Mouse (Mus musculus) stomach, postnatal 0 days (tissue): ENCODE measurements around the gene Slc17a8. TPM values are rescaled to one million over a fixed set of nuclear protein-coding genes. Genes with fewer than 3 reads are reported as not detected.

Experiments used
- ATAC-seq: fragments of 200-750 bp; cut with Nextera tagmentation; 2 replicates; pipeline ENCODE4 v1.8.0; 2017; ENCODE audit not compliant: low FRiP score, low TSS enrichment
- DNase-seq: peaks from one replicate; pipeline ENCODE4 v3.0.0-alpha.2; 2016; ENCODE audit warnings: low spot score
- H3K27ac ChIP-seq: fragments of 300-500 bp; sonication (generic); replicated peaks from 2 replicates; pipeline ENCODE4 v1.5.1; 2014; ENCODE audit warnings: mild to moderate bottlenecking, control low read depth
- H3K27me3 ChIP-seq: fragments of 300-500 bp; sonication (generic); 2 replicates; pipeline ENCODE4 v1.6.1; 2014; ENCODE audit warnings: low read length; ENCODE audit not compliant: control insufficient read depth, insufficient read depth
- H3K36me3 ChIP-seq: fragments of 300-500 bp; sonication (generic); 2 replicates; pipeline ENCODE4 v1.6.1; 2014; ENCODE audit warnings: low read length, mixed read lengths; ENCODE audit not compliant: control insufficient read depth, insufficient read depth
- H3K4me1 ChIP-seq: fragments of 300-500 bp; sonication (generic); replicated peaks from 2 replicates; pipeline ENCODE4 v1.6.1; 2014; ENCODE audit warnings: antibody characterized with exemption; ENCODE audit not compliant: control insufficient read depth, insufficient read depth
- H3K4me2 ChIP-seq: fragments of 300-500 bp; sonication (generic); replicated peaks from 2 replicates; pipeline ENCODE4 v1.6.1; 2014; ENCODE audit warnings: low read depth, mild to moderate bottlenecking, control low read depth, moderate library complexity
- H3K4me3 ChIP-seq: fragments of 300-500 bp; sonication (generic); 2 replicates; pipeline ENCODE4 v1.5.1; 2014; ENCODE audit warnings: low read depth, low read length, control low read depth
- H3K9ac ChIP-seq: fragments of 300-500 bp; sonication (generic); 2 replicates; pipeline ENCODE4 v1.6.1; 2014; ENCODE audit warnings: mild to moderate bottlenecking, low read length, control low read depth, mixed read lengths
- H3K9me3 ChIP-seq: fragments of 300-500 bp; sonication (generic); 2 replicates; pipeline ENCODE4 v1.6.1; 2016; ENCODE audit warnings: low read length; ENCODE audit not compliant: control insufficient read depth
- CTCF ChIP-seq: IDR thresholded peaks from 2 replicates; pipeline ENCODE4 v1.5.1; 2016; ENCODE audit warnings: antibody characterized with exemption, low read depth, mild to moderate bottlenecking, moderate library complexity
- EP300 ChIP-seq: optimal IDR thresholded peaks from 2 replicates; pipeline ENCODE3; 2016; ENCODE audit warnings: antibody characterized with exemption
- WGBS: fragments of 180-500 bp; shearing (Covaris S2); extraction: QIAGEN DNeasy Blood & Tissue Kit; methylation state at CpG from one replicate; pipeline ENCODE4 v1.1.7; 2014; 5-methylcytosine and 5-hydroxymethylcytosine counted together
- polyA plus RNA-seq: library from polyadenylated mRNA; unstranded; fragments of >200 nt; fragmentation: Nextera tagmentation; extraction: Ambion mirVana; gene quantifications from 2 replicates; pipeline ENCODE4 v1.2.1, GENCODE M21; 2015

Slc17a8 gene
- polyA plus RNA-seq, 1 experiment from 2014 or later: not detected

- DNase-seq (no peak), ATAC-seq (no peak)
- Histone ChIP-seq H3K9me3 (no peaks in the 10 kb centered on the region), H3K4me1 (no peaks in the 10 kb centered on the region), H3K27ac (no peak overlapping the region), H3K36me3 (no peaks in the 10 kb centered on the region), H3K4me2 (no peak overlapping the region), H3K27me3 (no peaks in the 10 kb centered on the region), H3K9ac (no peak overlapping the region), H3K4me3 (no peak overlapping the region)
- TF ChIP-seq CTCF (no peak), EP300 (no peak)
- 86% methylated on average over 4 of the region's 4 CpGs for WGBS
Measured at GRCm38 (mm10) chr10:89633121-89633520, 12.1 kb upstream of the Slc17a8 start.

GRCm38 (mm10) chr10:89631831-89632230 is 10.8 kb upstream of the Slc17a8 start:
- ATAC-seq (no peak), DNase-seq (no peak)
- H3K27ac ChIP-seq: no peak overlapping the region
- H3K9me3 ChIP-seq: no peaks in the 10 kb centered on the region
- no peak overlapping the region for H3K9ac ChIP-seq
- no peak overlapping the region for H3K4me2 ChIP-seq
- 36% methylated on average over 5 of the region's 5 CpGs for WGBS
- H3K27me3 ChIP-seq: no peaks in the 10 kb centered on the region
- H3K4me3 ChIP-seq: no peak overlapping the region
- TF ChIP-seq CTCF (no peak), EP300 (no peak)
- H3K36me3 ChIP-seq: no peaks in the 10 kb centered on the region
- H3K4me1 ChIP-seq: no peaks in the 10 kb centered on the region

- H3K27ac ChIP-seq: no peak overlapping the region
- no peak overlapping the region for H3K4me3 ChIP-seq
- WGBS: 96% methylated on average over 1 of the region's 1 CpGs
- DNase-seq: no peak
- H3K36me3 ChIP-seq: no peaks in the 10 kb centered on the region
- H3K9ac ChIP-seq: no peak overlapping the region
- no peaks in the 10 kb centered on the region for H3K9me3 ChIP-seq
- TF ChIP-seq CTCF (no peak), EP300 (no peak)
- no peak for ATAC-seq
- H3K27me3 ChIP-seq: no peaks in the 10 kb centered on the region
- H3K4me1 ChIP-seq: no peaks in the 10 kb centered on the region
- no peak overlapping the region for H3K4me2 ChIP-seq
Measured at GRCm38 (mm10) chr10:89630564-89630963, 9.5 kb upstream of the Slc17a8 start.

DNA sequence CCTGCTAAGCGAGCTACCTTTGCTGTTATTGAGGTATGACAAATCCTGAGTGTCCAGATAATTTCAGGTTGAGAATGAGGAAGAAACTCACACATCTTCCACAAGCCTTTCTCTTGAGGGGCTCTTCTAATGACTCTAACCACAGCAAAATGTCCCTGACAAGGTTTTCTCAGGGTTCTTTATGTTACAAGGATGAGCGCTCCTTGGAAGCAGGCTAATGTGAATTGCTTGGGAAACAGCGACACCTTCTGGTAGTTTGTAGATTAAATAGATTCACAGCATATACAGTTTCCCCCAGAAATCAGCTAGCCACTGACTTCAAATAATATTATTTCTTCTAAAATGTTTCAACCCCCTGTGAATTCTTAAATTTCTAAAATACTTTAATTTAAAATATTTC is 9.0 kb upstream of the Slc17a8 start:
- H3K27me3 ChIP-seq: no peaks in the 10 kb centered on the region
- no peak overlapping the region for H3K4me2 ChIP-seq
- no peak overlapping the region for H3K4me3 ChIP-seq
- ATAC-seq: peak; percentile 71
- DNase-seq: peak; percentile 38
- no peaks in the 10 kb centered on the region for H3K9me3 ChIP-seq
- no peak overlapping the region for H3K27ac ChIP-seq
- TF ChIP-seq CTCF (peak; percentile 85), EP300 (no peak)
- H3K4me1 ChIP-seq: no peaks in the 10 kb centered on the region
- H3K9ac ChIP-seq: no peak overlapping the region
- no peaks in the 10 kb centered on the region for H3K36me3 ChIP-seq
- 32% methylated on average over 3 of the region's 3 CpGs for WGBS

DNA sequence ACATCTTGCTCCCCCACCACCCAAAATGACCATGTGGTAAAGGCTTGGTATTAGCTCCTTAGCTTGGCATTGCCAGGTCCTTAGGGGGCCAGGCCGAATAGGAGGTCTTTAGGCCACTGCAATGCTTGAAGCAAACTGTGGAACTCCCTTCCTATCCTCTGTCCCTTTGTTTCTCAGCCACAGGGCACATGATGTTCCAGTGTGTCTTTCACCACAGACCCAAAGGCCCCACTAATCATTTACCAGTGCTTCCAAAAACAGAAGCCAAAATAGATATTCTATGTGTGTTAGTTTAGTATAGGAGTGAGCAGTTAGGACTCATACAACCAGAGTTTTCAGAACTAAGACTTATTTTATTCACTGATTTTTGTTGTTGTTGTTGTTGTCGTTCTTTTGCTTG is 5.7 kb upstream of the Slc17a8 start:
- Histone ChIP-seq H3K4me3 (no peak overlapping the region), H3K27ac (no peak overlapping the region), H3K4me1 (no peaks in the 10 kb centered on the region), H3K36me3 (no peaks in the 10 kb centered on the region), H3K9me3 (no peaks in the 10 kb centered on the region), H3K9ac (no peak overlapping the region), H3K27me3 (no peaks in the 10 kb centered on the region), H3K4me2 (no peak overlapping the region)
- 88% methylated on average over 2 of the region's 2 CpGs for WGBS
- no peak for TF ChIP-seq CTCF
- no peak for TF ChIP-seq EP300
- ATAC-seq (no peak), DNase-seq (no peak)

GRCm38 (mm10) chr10:89624196-89624595 is 3.1 kb upstream of the Slc17a8 start:
- no peak overlapping the region for H3K9ac ChIP-seq
- WGBS: 73% methylated on average over 2 of the region's 2 CpGs
- no peak overlapping the region for H3K27ac ChIP-seq
- DNase-seq (no peak), ATAC-seq (no peak)
- no peaks in the 10 kb centered on the region for H3K9me3 ChIP-seq
- no peak for TF ChIP-seq EP300
- no peak for TF ChIP-seq CTCF
- H3K27me3 ChIP-seq: no peaks in the 10 kb centered on the region
- H3K4me3 ChIP-seq: no peak overlapping the region
- H3K36me3 ChIP-seq: no peaks in the 10 kb centered on the region
- H3K4me2 ChIP-seq: no peak overlapping the region
- H3K4me1 ChIP-seq: no peaks in the 10 kb centered on the region
